Mouse (Mus musculus): Measurements from ENCODE around the gene Gm28372.

GRCm38 (mm10) chr2:130430484-130430883 is 25.4 kb downstream of the Gm28372 start:
- no peak for TF ChIP-seq CTCF (IDR thresholded peaks at IDR 0.05; ENCODE audit: low read depth, low read length)
- TF ChIP-seq TAL1 (conservative IDR thresholded peaks at IDR 0.05; ENCODE audit: low read depth, low read length): no peak
